Mouse (Mus musculus): ENCODE measurements at regions not wholly inside any gene's neighbourhood (a gene's known extent, or its start where the extent isn't known, plus 50 kb on each side); places are given as distances from the start of the nearest gene placed in this dataset.
"Not testable (repeated sequence)": the region's sequence is repeated elsewhere in the genome, so short reads cannot be mapped to it uniquely, and the experiment has no call there.

GRCm38 (mm10) chr12:70658106-70658505 lies 167.2 kb upstream of the Frmd6 start:
- DNase-seq (ENCODE audit: low spot score in 2 of 2) = no peak

- no peak for DNase-seq (ENCODE audit: low spot score in 2 of 2)
Observed at GRCm38 (mm10) chr12:70660388-70660787, 164.9 kb upstream of the Frmd6 start.

GRCm38 (mm10) chr12:70668158-70668557 lies 157.2 kb upstream of the Frmd6 start:
- not testable (repeated sequence) for DNase-seq (ENCODE audit: low spot score in 2 of 2)

GRCm38 (mm10) chr12:70672115-70672514 lies 153.2 kb upstream of the Frmd6 start:
- DNase-seq (ENCODE audit: low spot score in 2 of 2) = no peak

- no peak for DNase-seq (ENCODE audit: low spot score in 2 of 2)
Observed at GRCm38 (mm10) chr12:70673188-70673587, 152.1 kb upstream of the Frmd6 start.

GRCm38 (mm10) chr12:70674144-70674543 lies 151.2 kb upstream of the Frmd6 start:
- DNase-seq (ENCODE audit: low spot score in 2 of 2) = no peak

- DNase-seq (ENCODE audit: low spot score in 2 of 2) = no peak
Observed at GRCm38 (mm10) chr12:70675846-70676245, 149.5 kb upstream of the Frmd6 start.

GRCm38 (mm10) chr12:70679701-70680425 lies 145.5 kb upstream of the Frmd6 start:
- no peak for DNase-seq (ENCODE audit: low spot score in 2 of 2)

- DNase-seq (ENCODE audit: low spot score in 2 of 2) = no peak
Observed at GRCm38 (mm10) chr12:70681407-70681990, 143.8 kb upstream of the Frmd6 start.

GRCm38 (mm10) chr12:70684354-70684753 lies 141.0 kb upstream of the Frmd6 start:
- no peak for DNase-seq (ENCODE audit: low spot score in 2 of 2)

GRCm38 (mm10) chr12:70685432-70685831 lies 139.9 kb upstream of the Frmd6 start:
- DNase-seq (ENCODE audit: low spot score in 2 of 2) = no peak

- no peak for DNase-seq (ENCODE audit: low spot score in 2 of 2)
Observed at GRCm38 (mm10) chr12:70686337-70686736, 139.0 kb upstream of the Frmd6 start.

- DNase-seq (ENCODE audit: low spot score in 2 of 2) = no peak
Observed at GRCm38 (mm10) chr12:70686971-70687370, 138.3 kb upstream of the Frmd6 start.

GRCm38 (mm10) chr12:70695162-70695561 lies 130.2 kb upstream of the Frmd6 start:
- no peak for DNase-seq (ENCODE audit: low spot score in 2 of 2)

- DNase-seq (ENCODE audit: low spot score in 2 of 2) = no peak
Observed at GRCm38 (mm10) chr12:70696256-70696655, 129.1 kb upstream of the Frmd6 start.

- DNase-seq (ENCODE audit: low spot score in 2 of 2) = no peak
Observed at GRCm38 (mm10) chr12:70698466-70698865, 126.8 kb upstream of the Frmd6 start.

- no peak for DNase-seq (ENCODE audit: low spot score in 2 of 2)
Observed at GRCm38 (mm10) chr12:70702473-70702872, 122.8 kb upstream of the Frmd6 start.

- DNase-seq (ENCODE audit: low spot score in 2 of 2) = no peak
Observed at GRCm38 (mm10) chr12:70706806-70707628, 118.3 kb upstream of the Frmd6 start.

- no peak for DNase-seq (ENCODE audit: low spot score in 2 of 2)
Observed at GRCm38 (mm10) chr12:70707629-70708289, 117.6 kb upstream of the Frmd6 start.

GRCm38 (mm10) chr12:70708290-70708668 lies 117.0 kb upstream of the Frmd6 start:
- no peak for DNase-seq (ENCODE audit: low spot score in 2 of 2)

- no peak for DNase-seq (ENCODE audit: low spot score in 2 of 2)
Observed at GRCm38 (mm10) chr12:70710311-70710710, 115.0 kb upstream of the Frmd6 start.

- no peak for DNase-seq (ENCODE audit: low spot score in 2 of 2)
Observed at GRCm38 (mm10) chr12:70711030-70711429, 114.3 kb upstream of the Frmd6 start.

Measured in adrenal gland, postnatal 4 days (tissue).